Mouse (Mus musculus) bone marrow macrophage, adult 2 months (primary cell): Measurements from ENCODE around the gene Nppb.

Experiments
- CTCF ChIP-seq: IDR thresholded peaks from 2 replicates; pipeline ENCODE4 v1.5.1; 2012; ENCODE audit warnings: low read depth, mild to moderate bottlenecking, low read length, moderate library complexity
- POLR2A ChIP-seq: IDR thresholded peaks from 2 replicates; pipeline ENCODE4 v1.6.1; 2012; ENCODE audit warnings: mild to moderate bottlenecking, low read depth, low read length, borderline replicate concordance

DNA sequence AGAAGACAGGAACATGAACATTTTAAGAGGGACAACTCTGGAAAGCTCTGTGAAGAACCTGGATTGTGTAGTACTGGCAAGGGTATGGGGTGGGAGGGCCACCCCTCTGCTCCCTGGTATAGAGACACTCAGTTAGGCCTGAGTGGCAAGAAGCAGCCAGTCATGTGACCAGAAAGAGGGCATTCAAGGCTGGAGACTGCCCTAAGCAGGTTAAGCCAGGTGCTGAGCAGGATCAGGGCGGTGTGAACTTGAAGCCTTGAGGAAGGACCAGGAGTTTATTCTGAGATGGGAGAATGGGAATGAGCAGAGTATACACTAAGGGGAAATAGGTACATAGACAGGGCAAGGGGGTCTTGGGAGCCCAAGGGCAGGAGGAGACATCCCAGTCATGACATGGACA lies 42.6 kb upstream of the Nppb start:
- TF ChIP-seq CTCF, result no peak
- no peak for TF ChIP-seq POLR2A
